Mouse (Mus musculus) T-helper 2 cell (primary cell): ENCODE data around the gene Pqlc2.

Experiments used
- in situ Hi-C: fragments of 300-600 bp; cut with MboI, MseI; formaldehyde crosslinking; loops from one replicate; pipeline ENCODE4 v1.15.1; 2025; ENCODE audit warnings: high pct_unique_total_duplicates

Gene Pqlc2

GRCm38 (mm10) chr4:139265783-139266499 is 44.6 kb downstream of the Pqlc2 start:
- in situ Hi-C loops: loop anchor here (25.0 kb wide), 1 partner anchor 179 kb away; the partner anchor contains the start of genes Htr6 and Nbl1

GRCm38 (mm10) chr4:139262981-139263380 is 47.5 kb downstream of the Pqlc2 start:
- in situ Hi-C loops: loop anchor here (25.0 kb wide), 1 partner anchor 176 kb away; the partner anchor contains the start of genes Htr6 and Nbl1

GRCm38 (mm10) chr4:139259302-139259871 is 51.1 kb downstream of the Pqlc2 start:
- in situ Hi-C loops: loop anchor here (25.0 kb wide), 1 partner anchor 172 kb away; the partner anchor contains the start of genes Htr6 and Nbl1

- in situ Hi-C loops: loop anchor here (25.0 kb wide), 1 partner anchor 171 kb away; the partner anchor contains the start of genes Htr6 and Nbl1
These were observed 51.7 kb downstream of the Pqlc2 start for GRCm38 (mm10) chr4:139258621-139259301.

GRCm38 (mm10) chr4:139256708-139257107 is 53.8 kb downstream of the Pqlc2 start:
- in situ Hi-C loops: loop anchor here (25.0 kb wide), 1 partner anchor 169 kb away; the partner anchor contains the start of genes Htr6 and Nbl1

- in situ Hi-C loops: loop anchor here (25.0 kb wide), 1 partner anchor 169 kb away; the partner anchor contains the start of genes Htr6 and Nbl1
These were observed 54.4 kb downstream of the Pqlc2 start for GRCm38 (mm10) chr4:139256146-139256545.

GRCm38 (mm10) chr4:139253206-139253605 is 57.3 kb downstream of the Pqlc2 start:
- in situ Hi-C loops: loop anchor here (25.0 kb wide), 1 partner anchor 166 kb away; the partner anchor contains the start of genes Htr6 and Nbl1

GRCm38 (mm10) chr4:139252051-139252760 is 58.3 kb downstream of the Pqlc2 start:
- in situ Hi-C loops: loop anchor here (25.0 kb wide), 1 partner anchor 165 kb away; the partner anchor contains the start of genes Htr6 and Nbl1

GRCm38 (mm10) chr4:139250886-139251285 is 59.6 kb downstream of the Pqlc2 start:
- in situ Hi-C loops: loop anchor here (25.0 kb wide), 1 partner anchor 164 kb away; the partner anchor contains the start of genes Htr6 and Nbl1

GRCm38 (mm10) chr4:139250043-139250442 is 60.5 kb downstream of the Pqlc2 start:
- in situ Hi-C loops: loop anchor here (25.0 kb wide), 1 partner anchor 163 kb away; the partner anchor contains the start of genes Htr6 and Nbl1

GRCm38 (mm10) chr4:139248736-139249135 is 61.8 kb downstream of the Pqlc2 start:
- in situ Hi-C loops: no loop called here

- in situ Hi-C loops: no loop called here
These were observed 62.5 kb downstream of the Pqlc2 start for GRCm38 (mm10) chr4:139247966-139248365.

GRCm38 (mm10) chr4:139246130-139246877 is 64.2 kb downstream of the Pqlc2 start:
- in situ Hi-C loops: no loop called here

- in situ Hi-C loops: no loop called here
These were observed 65.0 kb downstream of the Pqlc2 start for GRCm38 (mm10) chr4:139245534-139245933.

- in situ Hi-C loops: no loop called here
These were observed 65.7 kb downstream of the Pqlc2 start for GRCm38 (mm10) chr4:139244766-139245165.

- in situ Hi-C loops: no loop called here
These were observed 66.3 kb downstream of the Pqlc2 start for GRCm38 (mm10) chr4:139244176-139244575.
